Mouse (Mus musculus) retina, embryonic 14.5 days (tissue): ENCODE measurements around the gene Fgfr2.

Experiments used
- DNase-seq: peaks from one replicate; pipeline ENCODE4 v3.0.0-alpha.2; 2015; ENCODE audit warnings: low spot score

Gene Fgfr2

GRCm38 (mm10) chr7:132887019-132887804, 235.9 kb downstream of the Fgfr2 start:
- DNase-seq = no peak

GRCm38 (mm10) chr7:132884031-132884430, 239.1 kb downstream of the Fgfr2 start:
- no peak for DNase-seq

- DNase-seq = peak; percentile 25
These were observed 240.8 kb downstream of the Fgfr2 start for GRCm38 (mm10) chr7:132882343-132882742.

- no peak for DNase-seq
These were observed 242.9 kb downstream of the Fgfr2 start for GRCm38 (mm10) chr7:132880276-132880675.

- DNase-seq = no peak
These were observed 247.6 kb downstream of the Fgfr2 start for GRCm38 (mm10) chr7:132875391-132876086.

- no peak for DNase-seq
These were observed 250.1 kb downstream of the Fgfr2 start for GRCm38 (mm10) chr7:132873043-132873442.

GRCm38 (mm10) chr7:132866316-132866715, 256.8 kb downstream of the Fgfr2 start:
- DNase-seq = no peak

- peak; percentile 91 for DNase-seq
These were observed 263.9 kb downstream of the Fgfr2 start, which contains the start of gene Abraxas2 for GRCm38 (mm10) chr7:132859042-132859958. Gene Abraxas2 (plus strand): TSS chr7:132859225.

GRCm38 (mm10) chr7:132858043-132858608, 265.0 kb downstream of the Fgfr2 start:
- DNase-seq = no peak

GRCm38 (mm10) chr7:132856083-132856482, 267.1 kb downstream of the Fgfr2 start:
- no peak for DNase-seq

GRCm38 (mm10) chr7:132853946-132854345, 269.2 kb downstream of the Fgfr2 start:
- no peak for DNase-seq

GRCm38 (mm10) chr7:132853361-132853760, 269.8 kb downstream of the Fgfr2 start:
- no peak for DNase-seq

GRCm38 (mm10) chr7:132852173-132852844, 270.8 kb downstream of the Fgfr2 start, which contains the start of gene Eef1akmt2:
Gene Eef1akmt2 (minus strand): TSS chr7:132852673.
- peak; percentile 92 for DNase-seq

GRCm38 (mm10) chr7:132843152-132843551, 280.0 kb downstream of the Fgfr2 start:
- DNase-seq = no peak

- DNase-seq = no peak
These were observed 280.7 kb downstream of the Fgfr2 start for GRCm38 (mm10) chr7:132842455-132842854.

- no peak for DNase-seq
These were observed 281.9 kb downstream of the Fgfr2 start for GRCm38 (mm10) chr7:132841287-132841686.

- DNase-seq = no peak
These were observed 292.2 kb downstream of the Fgfr2 start for GRCm38 (mm10) chr7:132830955-132831354.

- no peak for DNase-seq
These were observed 298.7 kb downstream of the Fgfr2 start for GRCm38 (mm10) chr7:132824346-132825022.

- DNase-seq = no peak
These were observed 299.3 kb downstream of the Fgfr2 start for GRCm38 (mm10) chr7:132823832-132824231.

GRCm38 (mm10) chr7:132820692-132821091, 302.5 kb downstream of the Fgfr2 start:
- no peak for DNase-seq

GRCm38 (mm10) chr7:132817056-132817455, 306.1 kb downstream of the Fgfr2 start:
- DNase-seq = no peak
